Mouse (Mus musculus): ENCODE results near the gene Mpp4.

GRCm38 (mm10) chr1:59158498-59158897 lies 4.7 kb downstream of the Mpp4 start:
- TF ChIP-seq GATA1 (IDR thresholded peaks at IDR 0.05; ENCODE audit: borderline replicate concordance, low read length) (no peak), FLI1 (IDR thresholded peaks at IDR 0.05; ENCODE audit: low read length) (no peak)
